ENCODE assay signal across 20 mouse cellular contexts in genomic region chr12:36333837-36334281, GRCm38 (mm10). TPM values are rescaled to one million over a fixed set of nuclear protein-coding genes. Genes with fewer than 3 reads are reported as not detected.
DNase-seq lines count a peak whose midpoint lies in the region; ATAC-seq and TF ChIP-seq lines count a peak whose summit lies in the region.
"Had no signal": no experiment of that assay in that cellular context is flagged by ENCODE, and none has a peak within 500 bp of the region (broad histone marks: within the 10 kb centered on the region; RNA-seq: fewer than 3 reads in every experiment).

No protein-coding gene starts in this region.

- no peak overlapping the region for H3K4me3 ChIP-seq in lung, postnatal 0 days (ENCODE audit: low read depth, low read length)
- H3K4me3 ChIP-seq in midbrain, embryonic 13.5 days (replicated peaks), result no peak overlapping the region
- no peak overlapping the region for H3K4me3 ChIP-seq in hindbrain, embryonic 11.5 days (ENCODE audit: low read depth, low read length)
- H3K4me3 ChIP-seq: embryonic facial prominence, embryonic 10.5 days; intestine, embryonic 15.5 days; layer of hippocampus, adult 2 months; limb, embryonic 15.5 days; midbrain, embryonic 12.5 days had no signal

- H3K4me2 ChIP-seq in lung, postnatal 0 days (replicated peaks; ENCODE audit: low read depth, low read length), result peak overlapping the region; percentile 29; the same call in 1 of the 2 replicates
- no peak overlapping the region for H3K4me2 ChIP-seq in midbrain, embryonic 13.5 days (replicated peaks)
- H3K4me2 ChIP-seq in hindbrain, embryonic 11.5 days (replicated peaks; ENCODE audit: low read depth, low read length), result no peak overlapping the region
- H3K4me2 ChIP-seq: hindbrain, embryonic 14.5 days; intestine, embryonic 15.5 days; limb, embryonic 15.5 days; midbrain, embryonic 12.5 days had no signal

- no peaks in the 10 kb centered on the region for H3K27me3 ChIP-seq in lung, postnatal 0 days (replicated peaks; ENCODE audit: insufficient read depth, low read length)
- no peaks in the 10 kb centered on the region for H3K27me3 ChIP-seq in midbrain, embryonic 13.5 days
- no peaks in the 10 kb centered on the region for H3K27me3 ChIP-seq in hindbrain, embryonic 11.5 days (ENCODE audit: control insufficient read depth, insufficient read depth, low read length)
- H3K27me3 ChIP-seq: intestine, embryonic 15.5 days; limb, embryonic 15.5 days; midbrain, embryonic 12.5 days had no signal

- peak; percentile 13; the same call in 1 of the 2 replicates for TF ChIP-seq CTCF in lung, postnatal 0 days (IDR thresholded peaks at IDR 0.05)

- no peaks in the 10 kb centered on the region for H3K4me1 ChIP-seq in lung, postnatal 0 days (ENCODE audit: insufficient read depth, low read depth, low read length)
- H3K4me1 ChIP-seq in midbrain, embryonic 13.5 days (replicated peaks), result no peaks in the 10 kb centered on the region
- no peaks in the 10 kb centered on the region for H3K4me1 ChIP-seq in hindbrain, embryonic 11.5 days (replicated peaks; ENCODE audit: control insufficient read depth, insufficient read depth, low read length)
- H3K4me1 ChIP-seq: embryonic facial prominence, embryonic 10.5 days; intestine, embryonic 15.5 days; midbrain, embryonic 12.5 days had no signal

- H3K9ac ChIP-seq in lung, postnatal 0 days (replicated peaks; ENCODE audit: low read depth), result no peak overlapping the region
- no peak overlapping the region for H3K9ac ChIP-seq in midbrain, embryonic 13.5 days (replicated peaks)
- no peak overlapping the region for H3K9ac ChIP-seq in hindbrain, embryonic 11.5 days (ENCODE audit: low read depth, low read length)
- H3K9ac ChIP-seq: hindbrain, embryonic 14.5 days; intestine, embryonic 15.5 days; limb, embryonic 15.5 days; midbrain, embryonic 12.5 days had no signal

- no peaks in the 10 kb centered on the region for H3K9me3 ChIP-seq in lung, postnatal 0 days (ENCODE audit: low read length)
- H3K9me3 ChIP-seq in midbrain, embryonic 13.5 days, result no peaks in the 10 kb centered on the region
- H3K9me3 ChIP-seq in hindbrain, embryonic 11.5 days (ENCODE audit: control insufficient read depth, low read length), result no peaks in the 10 kb centered on the region
- H3K9me3 ChIP-seq: embryonic facial prominence, embryonic 10.5 days; intestine, embryonic 15.5 days; limb, embryonic 15.5 days; midbrain, embryonic 12.5 days had no signal

- no peaks in the 10 kb centered on the region for H3K36me3 ChIP-seq in lung, postnatal 0 days (ENCODE audit: insufficient read depth, low read length)
- no peaks in the 10 kb centered on the region for H3K36me3 ChIP-seq in midbrain, embryonic 13.5 days
- H3K36me3 ChIP-seq in hindbrain, embryonic 11.5 days (ENCODE audit: control insufficient read depth, insufficient read depth, low read length), result no peaks in the 10 kb centered on the region
- H3K36me3 ChIP-seq: embryonic facial prominence, embryonic 10.5 days; intestine, embryonic 15.5 days; limb, embryonic 15.5 days; midbrain, embryonic 12.5 days had no signal

- no peak for DNase-seq in frontal cortex, postnatal 14 days (ENCODE audit: low spot score in 2 of 2)
- DNase-seq in lung, postnatal 0 days (ENCODE audit: low spot score), result peak; percentile 39
- DNase-seq in lung, adult 18-20 months, result no peak
- peak; percentile 19 for DNase-seq in right cerebral cortex, postnatal 25 days
- no peak for DNase-seq in hindbrain, embryonic 11.5 days (ENCODE audit: low spot score)
- DNase-seq: adrenal gland, postnatal 10 days; B cell, adult 2 months; cerebellum, adult 2 months; gastrocnemius, postnatal 36 days; heart, postnatal 10 days; thymus, postnatal 4 days had no signal

- WGBS in lung, postnatal 0 days, result 30% methylated on average over 9 of the region's 9 CpGs
- WGBS in midbrain, embryonic 13.5 days, result 76% methylated on average over 9 of the region's 9 CpGs
- WGBS in hindbrain, embryonic 11.5 days, result 81% methylated on average over 9 of the region's 9 CpGs

- no peak for TF ChIP-seq EP300 in lung, postnatal 0 days (IDR thresholded peaks at IDR 0.05)

- ATAC-seq in frontal cortex, adult (ENCODE audit: low TSS enrichment), result peak; percentile 88
- peak; percentile 71 for ATAC-seq in lung, postnatal 0 days
- 0 out of 2 replicates have a peak, but pooled peaks have one; percentile 30 for ATAC-seq in midbrain, embryonic 13.5 days
- ATAC-seq in hindbrain, embryonic 11.5 days (ENCODE audit: low FRiP score), result no peak
- ATAC-seq: intestine, embryonic 15.5 days had no signal

- H3K27ac ChIP-seq in lung, postnatal 0 days (ENCODE audit: low read length), result no peak overlapping the region
- H3K27ac ChIP-seq in midbrain, embryonic 13.5 days, result no peak overlapping the region
- H3K27ac ChIP-seq in hindbrain, embryonic 11.5 days (ENCODE audit: low read depth, low read length), result no peak overlapping the region
- H3K27ac ChIP-seq: embryonic facial prominence, embryonic 10.5 days; hindbrain, embryonic 14.5 days; intestine, embryonic 15.5 days; layer of hippocampus, adult 2 months; left cerebral cortex, adult 2 months; limb, embryonic 15.5 days; midbrain, embryonic 12.5 days had no signal

RNA-seq across cellular contexts. Expression of gene Sostdc1, which starts 19.9 kb away (rescaled TPM):
- polyA plus RNA-seq in lung, postnatal 0 days (2015; fragmentation: Nextera tagmentation; extraction: Ambion mirVana), result 0.23 and 0.83 TPM in 2 replicates
- polyA plus RNA-seq in midbrain, embryonic 13.5 days (2015; fragmentation: Nextera tagmentation; extraction: Ambion mirVana), result 3.0 and 4.6 TPM in 2 replicates
- 17.8 and 27.2 TPM in 2 replicates for polyA plus RNA-seq in hindbrain, embryonic 11.5 days (2014; fragmentation: Nextera tagmentation; extraction: Ambion mirVana)

RNA-seq across cellular contexts. Expression of gene Ispd, which starts 47.4 kb away (rescaled TPM):
- 7.4 and 9.7 TPM in 2 replicates for polyA plus RNA-seq in lung, postnatal 0 days (2015; fragmentation: Nextera tagmentation; extraction: Ambion mirVana)
- 10.9 and 11.7 TPM in 2 replicates for polyA plus RNA-seq in midbrain, embryonic 13.5 days (2015; fragmentation: Nextera tagmentation; extraction: Ambion mirVana)
- polyA plus RNA-seq in hindbrain, embryonic 11.5 days (2014; fragmentation: Nextera tagmentation; extraction: Ambion mirVana), result 12.1 and 12.9 TPM in 2 replicates

RNA-seq across cellular contexts. Expression of gene D630036H23Rik, which starts 48.1 kb away (rescaled TPM):
- polyA plus RNA-seq in lung, postnatal 0 days (2015; fragmentation: Nextera tagmentation; extraction: Ambion mirVana), result 3.6 and 3.8 TPM in 2 replicates
- 1.7 and 2.1 TPM in 2 replicates for polyA plus RNA-seq in midbrain, embryonic 13.5 days (2015; fragmentation: Nextera tagmentation; extraction: Ambion mirVana)
- polyA plus RNA-seq in hindbrain, embryonic 11.5 days (2014; fragmentation: Nextera tagmentation; extraction: Ambion mirVana), result 0.81 and 1.8 TPM in 2 replicates

Comparison
In these comparisons a context has a peak if more than half of its experiments do, and no peak if none do; other contexts are left out.
1. DNase-seq: peak in lung, postnatal 0 days (single experiment) and right cerebral cortex, postnatal 25 days (single experiment); none in frontal cortex, postnatal 14 days (0 of 2), lung, adult 18-20 months (0 of 2) and hindbrain, embryonic 11.5 days (single experiment).